Mouse (Mus musculus) liver, adult 2 months (tissue): ENCODE data around the gene Cacna1a.

Source experiments
- CTCF ChIP-seq: fragments of 200-500 bp; IDR thresholded peaks from 2 replicates; pipeline ENCODE4 v1.5.1; 2011; ENCODE audit warnings: low read depth, low read length, control low read depth
- POLR2A ChIP-seq: fragments of 200-500 bp; IDR thresholded peaks from 2 replicates; pipeline ENCODE4 v1.6.1; 2011; ENCODE audit warnings: low read length, control low read depth; ENCODE audit not compliant: insufficient read depth; ENCODE audit errors: extremely low read depth

GRCm38 (mm10) chr8:84429492-84429891 lies 41.3 kb downstream of the Cacna1a start:
- TF ChIP-seq CTCF, result no peak
- TF ChIP-seq POLR2A, result no peak
